Mouse (Mus musculus): ENCODE measurements around the gene Rap1gds1.

The Rap1gds1 gene

GRCm38 (mm10) chr3:139074484-139075211 is at the start of gene Rap1gds1:
Gene Rap1gds1, minus strand, starts transcription at chr3:139075201.
- peak; percentile 52 for DNase-seq

- no peak for DNase-seq
Observed at GRCm38 (mm10) chr3:139118446-139118845, 43.4 kb upstream of the Rap1gds1 start.

GRCm38 (mm10) chr3:139116733-139117337 is 41.8 kb upstream of the Rap1gds1 start:
- DNase-seq = no peak

GRCm38 (mm10) chr3:139112335-139112973 is 37.5 kb upstream of the Rap1gds1 start:
- DNase-seq = no peak

- no peak for DNase-seq
Observed at GRCm38 (mm10) chr3:139111877-139112276, 36.9 kb upstream of the Rap1gds1 start.

DNA sequence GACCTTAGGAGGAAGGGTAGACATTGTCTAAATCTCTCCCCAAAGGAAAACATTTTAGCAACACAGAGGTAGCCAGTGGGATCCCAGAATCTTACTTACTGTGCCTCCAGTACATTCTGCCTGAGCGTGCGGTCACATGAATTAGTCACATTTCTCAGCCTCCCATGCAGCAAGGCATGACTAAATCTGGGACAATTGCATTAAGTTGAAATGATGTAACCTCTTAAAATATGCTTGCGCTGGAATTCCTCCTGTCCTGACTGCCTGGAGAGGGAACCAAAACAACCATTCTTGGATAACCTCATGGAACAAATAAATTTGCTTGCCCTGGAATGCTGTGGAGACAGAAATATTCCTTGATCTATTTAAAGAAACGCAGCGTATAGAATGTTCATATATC is 33.2 kb upstream of the Rap1gds1 start:
- peak; percentile 58 for DNase-seq

GRCm38 (mm10) chr3:139103914-139104313 is 28.9 kb upstream of the Rap1gds1 start:
- peak; percentile 42 for DNase-seq

DNA sequence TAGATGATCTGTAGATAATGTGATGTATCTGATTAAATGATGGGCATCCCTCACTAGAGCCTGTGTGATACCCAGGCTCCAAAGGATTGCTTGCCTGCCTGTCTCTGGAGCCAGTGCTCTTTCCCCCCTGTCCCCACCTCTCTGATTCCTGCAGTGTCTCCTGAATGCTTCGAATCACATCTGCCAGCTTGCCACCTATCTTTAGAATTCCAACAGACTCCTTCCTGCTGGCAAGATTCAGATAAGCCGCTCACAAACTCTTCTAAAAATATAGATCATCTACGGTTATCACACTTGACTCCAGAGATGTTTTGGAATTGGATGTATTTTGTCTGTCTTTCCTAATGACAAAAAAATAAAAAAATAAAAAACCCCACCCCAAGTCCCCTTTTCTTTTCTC is 28.3 kb upstream of the Rap1gds1 start:
- peak; percentile 38 for DNase-seq

DNA sequence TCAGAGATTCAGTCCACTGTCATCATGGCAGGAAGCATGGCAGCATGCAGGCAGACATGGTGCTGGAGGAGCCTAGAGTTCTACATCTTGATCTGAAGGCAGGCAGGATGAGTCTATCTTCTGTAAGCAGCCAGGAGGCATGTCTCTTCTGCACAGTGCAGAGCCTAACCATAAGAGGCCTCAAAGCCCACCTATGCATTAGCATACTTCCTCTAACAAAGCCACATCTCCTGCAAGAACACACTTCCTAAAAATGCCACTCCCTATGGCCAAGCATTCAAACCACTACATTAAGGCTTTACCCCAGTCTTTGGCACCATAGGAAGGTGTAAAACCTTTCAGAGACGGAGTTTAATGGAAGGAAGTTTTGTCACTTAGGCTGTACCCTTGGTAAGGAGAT is 26.9 kb upstream of the Rap1gds1 start:
- DNase-seq = no peak

DNA sequence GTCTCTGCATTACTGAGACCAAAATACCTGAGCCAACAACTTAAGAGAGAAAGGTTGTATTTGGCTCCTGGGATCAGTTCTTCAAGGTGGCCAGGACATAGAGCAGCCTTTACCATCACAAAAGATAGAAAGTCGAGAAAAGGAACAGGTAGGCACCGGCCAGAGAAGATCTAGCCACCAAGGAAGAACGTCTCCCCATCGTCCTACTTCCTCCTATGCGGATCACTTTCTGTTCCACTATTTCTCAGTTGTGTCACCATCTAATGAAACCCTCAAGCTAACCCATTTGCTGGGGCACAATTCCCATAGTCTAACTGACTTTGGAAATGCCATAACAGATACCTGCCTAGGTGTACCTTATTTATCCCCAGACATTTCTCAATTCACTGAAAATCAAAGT is 24.3 kb upstream of the Rap1gds1 start:
- no peak for DNase-seq

GRCm38 (mm10) chr3:139095894-139096293 is 20.9 kb upstream of the Rap1gds1 start:
- DNase-seq = no peak

DNA sequence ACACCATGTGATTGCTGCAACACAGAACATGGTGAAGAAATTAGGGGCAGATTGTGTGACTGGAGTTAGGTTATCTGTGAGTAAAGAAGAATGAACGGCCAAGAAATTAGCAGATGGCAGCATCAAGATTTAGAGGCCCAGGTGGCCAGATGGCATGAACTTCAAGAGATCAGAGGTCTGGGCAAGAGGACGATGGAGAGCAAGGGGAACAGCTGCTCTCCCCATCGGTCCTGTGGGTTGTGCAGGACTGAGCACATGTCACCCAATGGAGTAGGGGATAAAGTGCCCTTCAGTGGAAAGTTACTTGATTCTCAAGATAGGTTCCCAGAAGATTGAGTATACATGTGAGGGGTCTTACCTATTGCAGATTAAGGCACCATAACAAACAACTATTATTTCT is 13.5 kb upstream of the Rap1gds1 start:
- DNase-seq = no peak

- no peak for DNase-seq
Observed at GRCm38 (mm10) chr3:139083778-139084539, 9.0 kb upstream of the Rap1gds1 start.

GRCm38 (mm10) chr3:139079831-139080230 is 4.8 kb upstream of the Rap1gds1 start:
- DNase-seq = no peak

GRCm38 (mm10) chr3:139078010-139078409 is 3.0 kb upstream of the Rap1gds1 start:
- no peak for DNase-seq

- no peak for DNase-seq
Observed at GRCm38 (mm10) chr3:139076059-139076455, 1.1 kb upstream of the Rap1gds1 start.

GRCm38 (mm10) chr3:139075333-139076058 is 495 bp upstream of the Rap1gds1 start:
- peak; percentile 93 for DNase-seq

DNA sequence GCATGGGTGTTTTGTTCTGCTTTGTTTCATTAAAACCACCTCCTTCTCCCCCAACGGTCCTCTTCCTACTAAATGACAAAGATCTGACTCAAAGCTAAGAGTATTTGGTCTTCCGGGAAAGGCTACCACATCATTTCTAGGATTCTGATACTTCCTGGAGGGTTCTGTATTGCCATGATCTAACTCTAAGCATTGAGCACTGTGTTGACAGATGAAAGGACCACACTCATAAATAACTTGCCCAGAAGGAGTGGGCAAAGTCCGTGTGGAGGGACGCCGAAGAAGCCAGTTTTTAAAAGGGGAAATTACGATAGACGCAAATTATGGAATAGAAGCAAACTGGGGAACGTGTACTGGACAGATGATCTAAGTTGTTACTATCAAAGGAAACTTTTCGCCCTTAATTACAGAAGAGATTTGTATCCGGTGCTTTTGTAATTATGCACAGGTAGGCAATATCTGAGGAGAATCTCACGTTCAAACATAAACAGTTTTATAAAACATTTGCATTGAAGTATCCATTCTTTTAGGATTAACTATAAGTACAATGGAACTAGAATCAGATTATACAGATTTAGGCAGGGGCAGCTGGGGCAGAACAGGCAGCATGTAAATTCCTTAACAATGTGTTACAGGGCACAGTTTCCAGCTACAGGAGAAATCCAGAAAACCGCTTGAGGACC is 1.1 kb downstream of the Rap1gds1 start:
- no peak for DNase-seq

GRCm38 (mm10) chr3:139069539-139069938 is 5.5 kb downstream of the Rap1gds1 start:
- no peak for DNase-seq

- DNase-seq = no peak
Observed at GRCm38 (mm10) chr3:139064076-139064475, 10.9 kb downstream of the Rap1gds1 start.

GRCm38 (mm10) chr3:139062088-139062487 is 12.9 kb downstream of the Rap1gds1 start:
- DNase-seq = no peak
